Mouse (Mus musculus): ENCODE data around the gene Hist1h2bf. TPM values are rescaled to one million over a fixed set of nuclear protein-coding genes. Genes with fewer than 3 reads are reported as not detected.
"Not testable (repeated sequence)": the region's sequence is repeated elsewhere in the genome, so short reads cannot be mapped to it uniquely, and the experiment has no call there.

The Hist1h2bf gene
- total RNA-seq, 2 experiments from 2014 or later: 449 to 744 TPM

GRCm38 (mm10) chr13:23572218-23573033, 1.6 kb downstream of the Hist1h2bf start:
- ATAC-seq (ENCODE audit: poor library complexity, severe bottlenecking): no peak

- not testable (repeated sequence) for ATAC-seq (ENCODE audit: poor library complexity, severe bottlenecking)
Measured at GRCm38 (mm10) chr13:23571504-23572217, 2.3 kb downstream of the Hist1h2bf start.

DNA sequence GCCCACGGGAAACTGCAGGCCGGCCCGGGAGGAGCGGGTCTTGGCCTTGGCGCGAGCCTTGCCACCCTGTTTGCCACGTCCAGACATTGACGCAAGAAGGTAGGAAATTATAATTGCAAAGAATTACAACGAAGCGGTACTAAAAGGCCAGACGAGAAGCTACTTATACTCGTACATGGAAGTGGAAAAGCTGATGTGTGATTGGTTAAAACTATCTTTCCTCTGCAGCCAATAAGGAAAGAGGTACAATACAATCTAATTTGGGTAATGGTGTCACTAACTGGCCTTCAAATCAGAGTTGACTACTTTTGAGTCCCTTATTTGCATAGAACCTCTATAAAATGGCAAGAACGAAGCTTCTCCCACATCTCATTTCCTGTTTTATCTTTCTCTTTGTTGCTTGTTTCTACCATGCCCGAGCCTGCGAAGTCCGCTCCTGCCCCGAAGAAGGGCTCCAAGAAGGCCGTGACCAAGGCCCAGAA, 2.9 kb downstream of the Hist1h2bf start, which contains the start of the genes Hist1h2ae and Hist1h2bg:
Hist1h2ae (minus strand) TSS at position 199 of the 482 bp plus-strand sequence.
Hist1h2bg (plus strand) TSS at position 375 of the 482 bp plus-strand sequence.
- peak; percentile 83 for ATAC-seq (ENCODE audit: poor library complexity, severe bottlenecking)

DNA sequence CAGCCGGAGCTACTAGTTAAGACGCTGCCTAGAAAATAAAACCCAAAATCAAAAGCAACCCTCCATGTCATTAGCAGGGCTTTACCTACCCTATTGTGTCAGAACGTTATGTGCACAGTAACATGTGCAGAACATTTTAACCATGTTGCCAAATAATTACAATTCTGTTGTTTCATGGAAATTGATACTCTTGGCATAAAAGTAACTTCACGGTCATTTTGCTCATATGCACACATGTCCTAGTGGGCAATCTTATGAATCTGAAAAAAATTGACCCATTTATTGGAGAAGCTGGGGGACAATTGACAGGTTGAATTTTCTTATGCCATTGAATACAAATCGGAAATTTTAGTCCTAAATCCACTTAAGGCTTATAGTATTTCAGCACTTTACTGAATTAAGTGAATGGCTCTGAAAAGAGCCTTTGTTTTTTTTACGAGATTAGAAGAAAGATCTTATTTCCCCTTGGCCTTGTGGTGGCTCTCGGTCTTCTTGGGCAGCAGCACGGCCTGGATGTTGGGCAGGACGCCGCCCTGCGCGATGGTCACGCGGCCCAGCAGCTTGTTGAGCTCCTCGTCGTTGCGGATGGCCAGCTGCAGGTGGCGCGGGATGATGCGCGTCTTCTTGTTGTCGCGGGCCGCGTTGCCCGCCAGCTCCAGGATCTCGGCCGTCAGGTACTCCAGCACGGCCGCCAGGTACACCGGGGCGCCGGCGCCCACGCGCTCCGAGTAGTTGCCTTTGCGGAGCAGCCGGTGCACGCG, 3.6 kb downstream of the Hist1h2bf start:
- not testable (repeated sequence) for ATAC-seq (ENCODE audit: poor library complexity, severe bottlenecking)

DNA sequence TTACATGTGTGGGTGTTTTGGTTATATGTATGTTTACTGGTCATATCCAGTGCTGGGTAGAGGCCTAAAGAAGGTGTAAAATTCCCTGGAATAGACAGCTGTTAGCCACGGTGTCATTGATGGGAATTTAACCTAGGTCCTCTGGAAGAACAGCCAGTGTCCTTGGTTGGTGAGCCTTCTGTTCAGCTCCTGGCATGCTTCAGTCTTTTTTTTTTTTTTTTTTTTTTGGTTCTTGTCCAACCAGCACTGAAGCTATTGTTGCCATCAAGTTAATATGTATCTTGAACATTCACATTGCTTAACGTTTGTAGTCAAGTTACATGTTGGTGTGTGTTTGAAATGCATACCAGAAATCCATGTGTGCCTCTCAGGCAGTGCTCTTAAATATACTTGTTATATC, 9.5 kb downstream of the Hist1h2bf start:
- ATAC-seq (ENCODE audit: poor library complexity, severe bottlenecking): no peak

- ATAC-seq (ENCODE audit: poor library complexity, severe bottlenecking): peak; percentile 36
Measured at GRCm38 (mm10) chr13:23562699-23563462, 11.1 kb downstream of the Hist1h2bf start.

- peak; percentile 92 for ATAC-seq (ENCODE audit: poor library complexity, severe bottlenecking)
Measured at GRCm38 (mm10) chr13:23561883-23562659, 11.9 kb downstream of the Hist1h2bf start, which contains the start of gene Hist1h3e. TSS of gene Hist1h3e (minus strand) at chr13:23562369.

DNA sequence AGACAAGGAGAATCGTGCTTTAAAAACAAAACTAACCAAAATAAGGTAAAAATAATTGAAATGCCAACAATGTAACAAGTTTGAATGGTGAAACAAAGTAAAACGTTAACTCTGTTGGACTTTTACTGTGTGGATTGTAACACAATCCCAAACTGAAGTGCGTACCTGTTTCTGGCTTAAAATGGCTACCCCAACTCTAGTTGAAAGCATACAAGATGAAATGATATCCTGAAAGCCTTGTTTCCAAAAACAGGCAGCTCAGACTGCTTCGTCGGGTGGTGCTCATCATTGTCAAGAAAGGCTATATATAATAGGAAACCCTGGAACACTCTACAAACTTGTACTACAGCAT, 12.5 kb downstream of the Hist1h2bf start:
- ATAC-seq (ENCODE audit: poor library complexity, severe bottlenecking): peak; percentile 20; the same call in 1 of the 2 replicates

- not testable (repeated sequence) for ATAC-seq (ENCODE audit: poor library complexity, severe bottlenecking)
Measured at GRCm38 (mm10) chr13:23560699-23561098, 13.3 kb downstream of the Hist1h2bf start.

GRCm38 (mm10) chr13:23556906-23557305, 17.1 kb downstream of the Hist1h2bf start:
- no peak for ATAC-seq (ENCODE audit: poor library complexity, severe bottlenecking)

- ATAC-seq (ENCODE audit: poor library complexity, severe bottlenecking): peak; percentile 32
Measured at GRCm38 (mm10) chr13:23555839-23556416, 18.1 kb downstream of the Hist1h2bf start.

GRCm38 (mm10) chr13:23554925-23555838, 18.8 kb downstream of the Hist1h2bf start:
- peak; percentile 66 for ATAC-seq (ENCODE audit: poor library complexity, severe bottlenecking)

GRCm38 (mm10) chr13:23554393-23554792, 19.6 kb downstream of the Hist1h2bf start:
- no peak for ATAC-seq (ENCODE audit: poor library complexity, severe bottlenecking)

DNA sequence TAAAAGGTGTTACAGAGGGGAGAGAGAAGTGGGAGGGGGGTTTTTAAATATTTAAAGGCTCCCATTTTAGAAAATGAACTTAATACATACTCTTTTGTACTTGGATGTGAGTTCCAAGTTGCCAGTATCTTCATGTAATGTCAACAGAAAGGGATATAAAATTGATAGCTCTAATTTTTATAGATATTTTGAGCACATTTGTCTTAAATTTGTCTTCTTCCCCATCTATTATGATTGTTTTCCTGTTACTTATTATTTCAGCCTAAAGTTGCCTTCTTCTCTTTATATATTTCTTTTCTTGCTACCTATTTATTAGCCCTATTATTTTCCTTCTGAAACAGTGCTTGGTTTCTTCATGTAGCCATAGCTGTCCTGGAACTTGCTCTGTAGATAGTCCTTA, 21.0 kb downstream of the Hist1h2bf start, which contains the start of gene Hist1h1d:
Hist1h1d (plus strand) TSS at position 301 of the 400 bp plus-strand sequence.
- no peak for ATAC-seq (ENCODE audit: poor library complexity, severe bottlenecking)

DNA sequence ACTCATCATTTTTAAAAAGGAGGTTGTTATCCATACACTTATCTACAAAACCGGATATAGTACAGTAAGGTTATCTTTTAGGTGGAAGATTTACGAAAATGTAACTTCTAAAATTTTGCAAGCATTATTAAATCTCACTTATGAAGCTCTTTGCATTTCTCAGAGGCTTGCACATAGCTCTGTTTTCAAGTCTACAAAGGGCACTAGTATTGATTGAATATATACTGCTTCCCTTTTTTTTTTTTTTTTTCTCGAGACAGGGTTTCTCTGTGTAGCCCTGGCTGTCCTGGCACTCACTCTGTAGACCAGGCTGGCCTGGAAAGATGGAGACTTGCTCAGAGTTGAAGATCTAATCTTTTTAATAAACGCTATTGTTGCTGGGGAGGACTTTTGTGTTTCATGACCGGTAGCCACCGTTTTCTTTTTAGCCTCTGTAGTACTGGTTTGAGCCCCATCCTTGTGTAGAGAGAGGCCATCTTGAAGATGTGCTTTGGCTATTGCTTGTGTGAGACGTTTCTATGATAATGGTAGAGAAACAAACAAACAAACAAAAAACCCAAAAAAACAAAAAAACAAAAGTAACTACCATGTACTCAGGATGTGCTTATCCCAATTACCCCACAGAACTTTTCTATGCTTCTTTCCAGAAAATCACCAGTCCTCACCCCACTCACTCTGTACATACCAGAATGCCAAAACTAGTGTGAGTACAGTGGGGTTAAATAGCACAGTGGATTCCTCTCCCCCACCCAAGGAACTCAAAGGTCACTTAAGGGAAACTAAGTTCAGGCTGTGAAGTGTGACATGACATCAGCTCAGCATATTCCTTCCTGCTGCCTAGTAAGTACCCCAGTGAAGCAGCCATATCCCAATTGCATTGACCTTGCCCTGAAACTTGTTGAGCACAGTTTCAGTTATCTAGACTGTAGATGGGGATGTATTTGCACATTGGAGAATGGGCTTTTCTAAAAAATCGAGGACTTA, 21.8 kb downstream of the Hist1h2bf start:
- ATAC-seq (ENCODE audit: poor library complexity, severe bottlenecking): no peak

DNA sequence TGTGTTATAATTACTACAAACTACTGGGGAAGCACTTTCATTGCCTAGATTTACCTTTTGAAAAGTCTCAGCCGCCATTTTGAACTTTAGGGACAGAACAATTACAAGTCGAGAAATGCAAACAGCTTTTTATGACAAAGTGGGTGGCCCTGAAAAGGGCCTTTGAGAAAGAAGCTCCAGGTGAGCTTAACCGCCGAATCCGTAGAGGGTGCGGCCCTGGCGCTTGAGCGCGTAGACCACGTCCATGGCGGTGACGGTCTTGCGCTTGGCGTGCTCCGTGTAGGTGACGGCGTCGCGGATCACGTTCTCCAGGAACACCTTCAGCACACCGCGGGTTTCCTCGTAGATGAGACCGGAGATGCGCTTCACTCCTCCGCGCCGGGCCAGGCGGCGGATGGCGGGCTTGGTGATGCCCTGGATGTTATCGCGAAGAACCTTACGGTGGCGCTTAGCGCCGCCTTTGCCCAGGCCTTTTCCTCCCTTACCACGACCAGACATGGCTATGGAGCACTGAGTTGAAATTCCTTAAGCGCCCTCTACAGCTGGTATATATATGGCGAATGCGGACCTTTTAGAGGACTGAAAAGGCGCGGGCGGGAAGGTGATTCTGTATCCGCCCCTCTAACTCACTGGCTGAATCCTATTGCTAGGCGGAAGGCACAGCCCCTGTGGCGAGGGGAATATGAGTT, 22.7 kb downstream of the Hist1h2bf start, which contains the start of gene Hist1h4f:
Hist1h4f (minus strand) TSS at position 503 of the 689 bp plus-strand sequence.
- peak; percentile 60 for ATAC-seq (ENCODE audit: poor library complexity, severe bottlenecking)

Measured in megakaryocyte, adult 5-6 weeks (primary cell).